Mouse (Mus musculus) brain, embryonic 18.5 days (tissue): ENCODE measurements around the gene Unk.
"Not testable (repeated sequence)": the region's sequence is repeated elsewhere in the genome, so short reads cannot be mapped to it uniquely, and the experiment has no call there.

Experiments used
- DNase-seq: peaks from one replicate; pipeline ENCODE4 v3.0.0-alpha.2; 2012; ENCODE audit warnings: low read depth, low spot score

Unk gene

DNA sequence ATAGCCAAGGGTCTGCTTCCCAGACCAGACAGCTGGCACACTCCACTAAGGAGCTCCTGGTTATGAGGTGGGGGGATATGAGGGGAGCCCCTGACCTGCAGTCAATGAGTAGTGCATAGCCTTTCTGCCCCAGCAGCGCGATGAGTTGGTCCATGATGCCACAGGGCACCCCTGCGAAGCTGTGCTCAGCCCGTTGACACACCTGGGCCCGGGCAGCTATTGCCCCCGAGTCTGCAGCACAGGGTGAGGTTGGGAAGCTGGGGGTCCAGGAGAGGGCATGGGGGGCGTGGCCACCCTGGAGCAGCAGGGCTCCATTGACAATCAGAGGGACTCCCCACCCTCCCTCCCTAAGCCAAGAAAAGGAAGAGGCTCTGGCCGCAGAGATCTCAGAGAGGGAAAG, 20.0 kb upstream of the Unk start:
- no peak for DNase-seq

- DNase-seq: no peak
These were observed 19.2 kb upstream of the Unk start for GRCm38 (mm10) chr11:116010948-116011347.

DNA sequence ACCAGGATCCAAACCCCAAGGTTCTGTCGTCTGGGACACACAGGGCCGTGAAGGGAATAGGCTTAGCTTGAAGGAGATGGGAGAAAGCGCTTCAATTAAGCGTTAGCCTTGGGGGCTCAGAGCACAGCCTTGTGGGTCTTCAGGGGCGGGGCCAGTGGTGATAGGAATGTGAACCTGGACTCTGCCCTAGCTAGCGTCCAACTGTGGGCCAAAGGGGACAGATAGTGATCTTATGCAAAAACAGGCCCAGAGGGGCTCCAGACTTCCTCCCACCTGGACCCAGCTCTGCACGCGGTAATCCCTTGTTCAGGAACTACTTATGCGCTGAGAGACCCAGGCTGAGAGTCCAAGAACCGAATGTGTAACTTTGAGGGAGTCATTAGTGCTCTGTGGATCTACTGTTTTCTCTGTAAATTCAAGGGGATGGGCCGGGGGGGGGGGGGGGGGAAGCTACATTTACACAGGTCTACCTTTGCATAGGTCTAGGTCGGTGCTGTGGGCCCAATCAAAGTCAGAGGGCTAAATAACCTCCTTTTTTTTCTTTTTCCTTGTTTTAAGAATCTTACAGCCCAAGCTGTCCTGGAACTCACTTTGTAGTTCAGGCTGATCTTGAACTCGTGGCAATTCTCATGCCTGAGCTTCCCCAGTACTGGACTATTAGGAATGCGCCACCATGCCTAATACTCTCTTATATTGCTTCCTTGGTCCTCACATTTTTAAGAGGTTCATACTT, 18.4 kb upstream of the Unk start:
- DNase-seq: no peak

GRCm38 (mm10) chr11:116012262-116012947, 17.7 kb upstream of the Unk start, which contains the start of gene Galk1:
Galk1 (minus strand) TSS chr11:116012719.
- no peak for DNase-seq

GRCm38 (mm10) chr11:116014821-116015220, 15.3 kb upstream of the Unk start:
- DNase-seq: no peak

DNA sequence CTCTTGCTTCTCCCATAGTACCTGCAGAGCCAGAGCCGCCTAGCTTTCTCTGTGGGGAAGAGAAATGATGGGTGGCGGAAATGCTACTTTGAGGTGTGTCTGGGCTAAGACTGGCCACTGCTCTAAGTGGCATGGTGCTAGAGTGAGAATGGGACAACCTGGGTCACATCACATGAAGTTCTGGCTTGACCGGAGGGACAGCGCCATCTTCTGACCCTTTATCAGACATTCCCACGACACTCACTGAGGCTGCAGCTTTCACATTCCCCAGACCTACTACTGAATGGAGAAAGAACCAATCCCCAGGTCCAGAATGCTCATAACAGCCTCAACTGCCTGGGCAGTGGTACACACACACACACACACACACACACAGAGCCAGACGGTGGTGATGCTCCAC, 12.0 kb upstream of the Unk start:
- DNase-seq: no peak

GRCm38 (mm10) chr11:116018867-116019266, 11.3 kb upstream of the Unk start:
- DNase-seq: not testable (repeated sequence)

GRCm38 (mm10) chr11:116019360-116019791, 10.7 kb upstream of the Unk start:
- DNase-seq: no peak

DNA sequence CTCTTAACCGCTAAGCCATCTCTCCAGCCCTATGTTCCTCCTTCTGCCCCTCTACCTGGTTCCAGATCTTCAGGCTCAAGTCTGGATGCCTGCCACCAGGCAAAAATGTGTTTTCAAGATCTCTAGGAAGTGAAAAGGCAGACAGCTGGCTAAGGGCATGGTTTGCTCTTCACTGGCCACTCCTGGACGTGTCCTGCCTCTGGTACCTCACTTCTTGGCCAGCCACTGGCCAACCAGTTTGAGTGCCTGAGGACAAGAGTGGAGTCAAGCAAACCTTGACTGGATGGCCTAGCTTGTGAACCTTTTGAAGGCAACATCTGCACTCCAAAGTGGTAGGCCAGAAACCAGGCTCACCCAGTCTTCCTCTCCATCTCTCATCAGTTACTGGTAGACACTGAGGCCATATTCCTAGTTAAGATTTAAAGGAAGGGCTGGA, 10.1 kb upstream of the Unk start:
- DNase-seq: no peak

DNA sequence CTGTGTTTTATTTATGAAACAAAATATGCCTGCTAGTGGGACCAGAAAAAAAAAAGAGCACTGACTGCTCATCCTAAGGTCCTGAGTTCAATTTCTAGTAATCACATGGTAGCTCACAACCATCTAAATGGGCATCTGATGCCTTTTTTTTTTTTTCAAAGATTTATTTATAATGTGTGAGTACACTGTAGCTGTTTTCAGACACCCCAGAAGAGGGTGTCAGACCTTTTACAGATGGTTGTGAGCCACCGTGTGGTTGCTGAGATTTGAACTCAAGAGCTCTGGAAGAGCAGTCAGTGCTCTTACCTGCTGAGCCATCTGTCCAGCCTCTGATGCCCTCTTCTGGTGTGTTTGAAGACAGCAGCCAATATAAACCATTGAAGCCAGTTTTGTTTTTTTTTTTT, 9.6 kb upstream of the Unk start:
- DNase-seq: no peak

DNA sequence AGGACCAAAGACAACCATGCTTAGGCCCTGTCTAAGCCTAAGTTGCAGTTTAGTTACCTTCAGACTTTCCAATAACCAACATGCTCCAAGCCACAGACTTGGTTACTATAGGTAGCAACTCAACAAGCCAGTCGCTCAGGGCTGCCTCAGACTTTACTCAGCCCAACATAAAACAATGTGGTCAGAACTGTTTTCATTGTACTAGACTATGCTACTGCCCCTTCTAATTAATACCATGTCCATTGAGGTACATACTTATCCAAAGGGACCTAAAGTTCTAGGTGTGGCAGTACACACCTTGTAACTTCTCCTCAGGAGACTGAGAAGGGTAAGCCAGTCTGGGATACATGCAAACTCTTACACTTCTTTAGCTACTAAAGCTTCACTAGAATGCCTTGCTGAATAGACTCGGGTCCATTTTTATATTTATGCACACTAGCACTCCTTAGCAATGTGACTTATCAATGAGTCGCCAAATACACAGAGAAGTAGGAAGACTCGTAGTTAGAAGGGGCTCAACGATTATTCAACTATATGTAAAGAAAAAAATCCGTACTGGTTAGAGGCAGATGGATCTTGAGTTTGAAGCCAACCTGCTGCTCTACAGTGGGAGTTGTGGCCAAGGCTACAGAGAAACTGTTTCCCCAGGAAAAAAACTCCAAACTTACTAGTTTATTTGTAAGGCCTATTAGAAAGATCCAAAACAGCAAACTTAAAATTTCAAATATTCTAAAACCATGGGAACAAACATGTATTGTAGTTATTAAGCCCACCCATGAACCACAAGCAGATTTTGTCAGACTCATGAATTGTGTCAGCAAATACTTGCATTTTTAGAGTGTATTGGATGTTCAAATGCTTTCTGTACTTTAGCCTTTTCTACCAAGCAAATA, 8.5 kb upstream of the Unk start:
- no peak for DNase-seq

GRCm38 (mm10) chr11:116022256-116022780, 7.8 kb upstream of the Unk start:
- no peak for DNase-seq

DNA sequence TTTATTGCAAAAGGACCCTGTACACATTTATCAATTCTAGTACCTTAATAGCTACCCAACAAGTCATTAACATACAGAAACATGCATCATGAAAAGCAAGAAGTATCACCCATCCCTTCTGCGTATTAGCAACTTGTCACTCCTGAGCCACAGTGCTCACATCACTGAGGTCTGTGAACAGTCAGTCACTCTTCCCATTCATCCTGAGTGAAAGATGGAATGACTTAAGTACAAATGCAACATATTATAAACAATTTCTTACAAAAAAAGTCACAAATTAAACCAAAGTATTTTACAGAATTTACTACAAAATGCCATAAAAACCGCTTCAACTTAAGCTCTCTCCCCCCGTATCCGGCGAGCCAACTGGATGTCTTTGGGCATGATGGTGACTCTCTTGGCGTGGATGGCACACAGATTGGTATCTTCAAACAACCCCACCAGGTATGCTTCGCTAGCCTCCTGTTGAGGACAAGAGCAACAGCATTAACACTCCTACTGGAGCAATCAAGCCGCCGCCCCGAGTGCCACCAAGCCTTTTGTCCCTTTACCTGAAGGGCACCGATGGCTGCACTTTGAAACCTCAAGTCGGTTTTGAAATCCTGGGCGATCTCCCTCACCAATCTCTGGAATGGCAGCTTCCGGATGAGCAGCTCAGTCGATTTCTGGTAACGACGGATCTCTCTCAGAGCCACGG, 6.9 kb upstream of the Unk start:
- not testable (repeated sequence) for DNase-seq

- no peak for DNase-seq
These were observed 6.3 kb upstream of the Unk start for GRCm38 (mm10) chr11:116023771-116024355.

DNA sequence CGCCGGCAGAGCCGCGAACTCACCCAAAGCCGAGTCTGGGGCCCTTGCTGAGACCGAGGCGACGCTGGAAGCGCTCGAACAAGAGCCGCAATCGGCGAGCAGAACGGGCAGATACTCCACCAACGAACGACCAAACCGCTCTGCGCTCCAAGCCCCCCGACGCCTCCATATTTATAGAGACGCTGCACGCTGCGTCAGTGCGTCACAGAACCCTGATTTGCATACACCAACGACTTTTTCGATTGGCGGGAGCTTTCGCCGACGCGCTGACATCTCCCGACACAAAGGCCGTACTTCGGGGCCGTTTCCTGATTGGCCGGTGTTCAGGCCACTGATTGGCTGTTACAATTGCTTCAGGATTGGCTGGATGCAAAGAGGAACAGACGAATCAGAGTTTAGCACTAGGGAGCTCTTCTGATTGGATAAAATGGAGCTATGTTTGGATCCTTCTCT, 5.7 kb upstream of the Unk start:
- peak; percentile 99 for DNase-seq

DNA sequence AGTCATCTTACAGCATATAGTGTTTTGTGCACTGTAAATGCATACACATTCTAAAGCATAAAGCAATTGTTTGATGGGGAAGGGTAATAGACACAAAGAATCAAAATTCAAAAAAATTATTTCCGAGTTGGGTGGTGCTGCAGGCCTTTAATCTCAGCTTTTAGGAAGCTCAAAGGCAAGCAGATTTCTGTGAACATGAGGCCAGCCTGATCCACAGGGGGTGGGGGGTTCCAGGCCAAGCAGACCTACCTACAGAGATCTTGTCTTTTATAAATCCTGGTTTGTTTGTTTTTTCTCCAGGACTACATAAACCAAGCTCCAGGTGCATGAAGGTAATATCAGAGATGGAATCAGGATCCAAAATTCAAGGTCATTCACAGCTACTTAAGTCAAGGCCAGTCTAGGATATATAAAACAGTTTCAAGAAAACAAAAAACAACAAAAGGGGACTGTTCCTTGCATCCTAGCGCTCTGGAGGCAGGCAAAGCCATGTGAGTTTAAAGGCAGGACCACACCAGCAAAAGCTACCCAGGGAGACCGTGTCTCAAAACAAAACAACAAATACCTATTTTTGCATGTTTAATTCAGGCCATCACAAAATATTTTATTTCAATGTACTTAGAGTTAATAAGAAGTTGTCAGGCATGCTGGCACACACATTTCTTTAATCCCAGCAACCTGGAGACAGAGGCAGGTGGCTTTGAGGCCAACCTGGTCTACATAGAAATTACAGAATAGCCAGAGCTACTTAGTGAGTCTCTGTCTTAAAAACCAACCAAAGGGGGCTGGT, 4.9 kb upstream of the Unk start:
- DNase-seq: no peak

DNA sequence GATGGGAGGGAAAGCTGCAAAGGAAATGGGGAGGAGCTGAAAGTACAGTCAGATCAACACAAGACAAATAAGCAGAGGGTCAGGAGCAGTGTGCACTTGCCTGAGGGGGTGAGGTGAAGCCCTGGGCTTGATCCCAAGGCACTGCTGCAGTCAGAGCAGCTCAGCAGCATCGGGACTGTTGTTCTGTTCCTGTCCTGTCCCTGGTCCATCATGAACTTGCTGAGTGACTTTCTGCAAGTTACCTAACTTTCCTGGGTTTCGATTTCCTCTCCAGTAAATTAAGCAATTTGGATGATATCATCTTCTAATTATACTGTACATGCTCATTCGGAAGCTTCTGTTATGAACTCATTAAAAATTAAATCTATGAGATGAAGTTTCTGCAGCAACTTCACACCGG, 2.4 kb upstream of the Unk start, which contains the start of gene H3f3b:
TSS of gene H3f3b (minus strand) at position 207 of the 400 bp plus-strand sequence.
- no peak for DNase-seq

GRCm38 (mm10) chr11:116028177-116028865, 1.8 kb upstream of the Unk start:
- DNase-seq: no peak
